Mouse (Mus musculus) spleen, postnatal 14 days (tissue): ENCODE measurements around the gene Prr5l.

Experiments
- DNase-seq, 2 experiments: peaks; one replicate each; pipeline ENCODE4 v3.0.0; 2021 to 2022; ENCODE audit warnings: low spot score in 2 of 2

The Prr5l gene

DNA sequence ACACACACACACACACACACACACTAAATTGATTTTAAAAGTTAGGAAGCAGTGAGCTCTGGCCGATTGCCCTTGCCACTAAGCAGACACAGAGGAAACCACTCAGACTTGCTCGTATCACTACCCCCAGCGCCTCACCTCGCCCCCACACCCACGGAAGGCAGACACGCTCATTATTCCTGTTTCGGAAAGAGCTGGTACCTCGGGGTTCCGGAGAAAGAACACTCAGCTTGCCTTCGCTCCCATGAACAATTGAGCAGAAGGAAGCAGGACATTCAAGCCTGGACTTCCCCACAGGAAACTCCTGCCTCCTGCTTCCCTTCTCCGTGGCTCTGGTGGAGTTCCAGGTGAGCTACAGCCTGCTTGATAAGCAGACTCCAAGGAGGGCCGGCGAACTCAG is 60.0 kb downstream of the Prr5l start:
- peak in 1 of 2 experiments; percentile 4 for DNase-seq

DNA sequence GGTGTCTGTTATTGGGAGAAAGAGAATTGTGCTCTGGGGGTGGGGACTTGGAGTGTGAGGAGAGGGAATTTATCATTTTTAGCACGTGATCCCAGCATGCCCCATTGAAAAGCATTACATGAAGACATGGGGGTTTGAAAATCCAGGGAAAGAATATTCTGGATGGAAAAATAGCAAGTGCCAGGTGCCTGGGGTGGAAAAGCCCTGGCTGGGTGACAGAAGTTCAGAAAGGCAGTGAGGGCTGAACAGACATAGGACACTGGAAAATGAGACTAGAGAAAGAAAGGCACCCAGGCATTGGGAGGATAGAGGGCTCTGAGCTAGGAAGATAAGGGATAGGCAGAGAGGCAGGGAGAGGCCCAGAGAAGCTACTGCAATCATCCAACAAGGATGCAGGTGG is 62.0 kb downstream of the Prr5l start:
- no peak for DNase-seq

DNA sequence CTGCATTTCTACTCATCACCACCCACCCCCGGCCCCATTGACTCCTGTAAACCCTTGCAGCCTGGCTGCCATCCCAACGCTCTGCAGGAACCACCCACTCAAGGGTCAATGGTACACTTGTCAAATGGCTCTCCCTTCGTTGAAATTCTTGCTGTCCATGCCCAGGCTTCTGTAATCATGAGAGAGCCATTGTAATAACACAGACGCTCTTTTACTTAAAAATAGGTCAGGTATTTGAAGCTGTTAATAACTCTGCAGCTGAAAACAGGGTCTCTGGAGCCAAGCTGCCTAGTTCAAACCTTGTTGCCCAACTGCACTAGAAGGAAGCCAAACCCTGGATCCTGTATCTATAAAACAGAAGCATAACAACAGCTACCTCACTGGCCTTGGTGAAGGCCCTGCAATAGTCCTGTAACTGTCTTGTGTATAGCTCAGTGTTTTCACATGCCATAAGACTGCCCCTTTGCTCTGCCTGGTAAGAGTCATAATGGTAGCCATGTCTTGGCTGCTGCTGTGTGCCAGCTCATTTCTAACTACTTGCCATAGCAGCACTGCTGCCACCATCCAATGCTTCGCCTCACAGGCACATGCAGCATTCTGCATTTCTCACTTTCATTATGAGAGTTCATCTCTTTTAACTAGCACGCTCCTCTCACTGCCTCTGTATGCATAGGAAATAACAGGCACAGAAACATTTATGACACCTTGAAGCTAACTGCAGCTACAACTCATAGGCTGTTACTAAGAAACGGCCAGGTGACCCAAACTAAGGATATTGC is 63.7 kb downstream of the Prr5l start:
- no peak for DNase-seq

- DNase-seq = no peak
Observed at GRCm38 (mm10) chr2:101816646-101817308, 66.0 kb downstream of the Prr5l start.

DNA sequence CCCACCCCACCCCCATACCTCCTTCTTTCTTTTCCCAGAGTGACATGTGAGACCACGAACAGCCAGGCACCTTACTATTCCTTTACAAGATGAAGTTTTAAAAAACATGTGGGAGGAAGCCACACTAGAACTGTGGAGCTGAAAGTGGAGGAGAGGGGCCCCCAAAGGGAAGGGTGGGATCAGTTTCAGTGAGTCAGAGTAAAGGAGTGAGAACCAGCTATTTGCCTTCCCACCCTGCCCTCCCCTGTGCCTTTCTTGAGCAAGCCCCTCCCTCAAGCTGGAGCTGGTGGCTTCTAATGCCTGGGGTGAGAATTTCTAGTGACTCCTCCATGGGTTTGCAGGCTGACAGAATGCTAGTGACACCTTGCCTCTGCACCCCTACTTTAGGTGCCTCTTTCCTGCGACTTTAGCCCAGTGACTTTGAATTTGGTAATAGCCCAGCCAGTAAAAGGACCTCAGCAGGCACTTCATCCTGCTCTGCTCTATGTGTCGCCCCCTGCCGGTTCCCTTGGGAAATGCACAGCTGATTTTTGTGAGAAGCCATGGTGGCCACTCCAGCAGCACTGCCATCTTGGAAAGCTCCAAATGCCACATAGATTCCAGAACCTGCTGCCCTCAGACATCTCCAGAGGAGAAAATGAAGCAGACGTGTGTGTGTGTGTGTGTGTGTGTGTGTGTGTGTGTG is 67.4 kb downstream of the Prr5l start:
- peak in 1 of 2 experiments; percentile 48 for DNase-seq

DNA sequence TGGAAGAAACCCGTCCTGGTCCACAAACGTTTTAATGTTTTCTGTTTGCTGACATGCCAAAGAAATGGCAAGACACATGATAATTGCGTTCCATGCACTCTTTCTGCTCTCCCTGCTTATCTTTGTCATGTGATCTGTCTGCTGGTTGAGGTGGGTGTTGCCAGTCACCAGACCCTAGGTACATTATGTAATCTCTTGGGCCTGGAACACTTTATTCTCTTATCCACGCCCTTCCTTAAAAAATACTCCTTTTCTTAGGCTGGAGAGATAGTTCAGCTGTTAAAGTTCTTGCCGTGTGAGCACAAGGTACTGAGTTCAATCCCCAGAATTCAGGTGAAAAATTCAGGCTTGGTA is 68.6 kb downstream of the Prr5l start:
- no peak for DNase-seq

- DNase-seq = no peak
Observed at GRCm38 (mm10) chr2:101813581-101814271, 69.1 kb downstream of the Prr5l start.

DNA sequence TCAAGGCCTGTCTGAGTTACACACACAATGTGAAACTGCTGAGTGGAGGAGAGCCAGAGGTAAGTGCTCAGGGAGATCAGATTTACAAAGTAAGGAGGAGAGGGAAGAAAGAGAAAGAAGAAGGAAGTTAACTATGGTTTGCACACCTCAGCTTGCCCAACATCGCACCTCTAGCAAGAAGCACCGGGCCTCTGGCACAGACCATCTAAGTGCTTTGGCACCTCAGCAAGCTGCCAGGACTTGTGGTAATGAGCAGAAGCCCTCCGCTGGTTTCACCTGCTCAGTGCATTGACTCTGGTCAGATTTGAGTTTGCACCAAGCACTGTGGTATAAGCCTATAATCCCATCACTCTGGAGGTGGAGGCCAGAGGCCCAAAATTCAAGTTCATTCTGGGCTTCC is 70.9 kb downstream of the Prr5l start:
- no peak for DNase-seq

DNA sequence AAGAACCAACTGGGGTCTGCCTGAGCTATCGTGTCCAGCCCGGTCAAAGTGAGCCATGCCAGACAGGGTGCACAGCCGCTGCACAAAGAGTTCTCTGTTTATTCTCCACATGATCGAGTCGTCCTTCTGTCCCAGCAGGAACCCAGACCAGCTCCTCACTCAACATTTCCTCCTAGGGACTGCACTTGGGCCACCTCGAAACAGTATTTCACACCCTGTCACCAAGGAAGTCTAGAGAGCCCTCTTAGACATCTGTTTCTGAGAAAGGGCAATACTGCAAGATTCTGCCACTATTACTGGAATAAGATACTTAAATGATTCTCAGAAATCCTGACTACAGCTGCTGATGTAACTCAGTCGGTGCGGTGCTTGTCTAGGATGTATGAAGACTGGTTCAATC is 72.1 kb downstream of the Prr5l start:
- no peak for DNase-seq

DNA sequence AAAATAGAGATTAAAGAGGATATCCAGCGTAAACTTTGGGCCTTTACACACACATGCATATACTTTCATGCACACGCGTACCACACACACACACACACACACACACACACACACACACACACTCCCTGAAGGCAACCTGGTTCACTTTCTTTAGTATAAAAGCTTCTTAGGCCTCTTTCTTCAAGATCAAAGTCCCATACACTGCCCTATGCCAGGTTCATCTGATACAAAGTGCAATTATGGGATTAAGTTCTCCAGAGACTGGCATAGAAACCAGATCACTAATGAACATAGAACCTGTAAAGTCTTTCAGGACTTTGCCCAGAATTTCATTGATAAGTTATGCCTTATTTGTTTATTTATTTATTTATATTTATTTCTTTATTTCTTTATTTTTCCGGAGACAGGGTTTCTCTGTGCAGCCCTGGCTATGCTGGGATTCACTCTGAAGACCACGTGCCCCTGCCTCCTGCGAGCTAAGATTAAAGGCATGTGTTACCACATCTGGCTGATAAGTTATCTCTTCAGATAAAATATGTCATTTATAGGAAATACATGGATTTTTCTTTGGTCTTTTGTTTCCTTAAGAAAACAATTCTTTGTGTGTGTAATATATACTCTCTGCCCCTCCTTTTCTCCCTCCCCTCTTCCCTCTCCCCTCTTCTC is 73.1 kb downstream of the Prr5l start:
- no peak for DNase-seq

DNA sequence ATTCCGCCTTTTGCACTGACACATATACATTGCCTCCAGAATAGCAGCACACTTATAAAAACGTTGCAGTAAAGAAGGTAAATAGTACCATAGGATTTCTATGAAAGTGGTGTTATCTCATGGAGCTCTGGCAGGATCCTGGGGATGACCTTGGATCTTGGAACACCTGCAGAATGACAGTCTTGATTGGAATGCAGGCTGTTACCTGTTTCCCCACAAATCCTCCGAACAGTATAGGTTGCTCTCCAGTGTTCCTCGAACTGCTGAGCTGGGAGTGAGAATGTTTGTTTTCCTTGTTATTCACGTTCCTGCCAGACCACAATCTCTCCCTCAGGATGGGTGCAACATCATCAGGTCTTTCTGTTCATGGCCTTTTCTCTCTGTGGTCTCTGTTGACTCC is 75.1 kb downstream of the Prr5l start:
- DNase-seq = no peak

DNA sequence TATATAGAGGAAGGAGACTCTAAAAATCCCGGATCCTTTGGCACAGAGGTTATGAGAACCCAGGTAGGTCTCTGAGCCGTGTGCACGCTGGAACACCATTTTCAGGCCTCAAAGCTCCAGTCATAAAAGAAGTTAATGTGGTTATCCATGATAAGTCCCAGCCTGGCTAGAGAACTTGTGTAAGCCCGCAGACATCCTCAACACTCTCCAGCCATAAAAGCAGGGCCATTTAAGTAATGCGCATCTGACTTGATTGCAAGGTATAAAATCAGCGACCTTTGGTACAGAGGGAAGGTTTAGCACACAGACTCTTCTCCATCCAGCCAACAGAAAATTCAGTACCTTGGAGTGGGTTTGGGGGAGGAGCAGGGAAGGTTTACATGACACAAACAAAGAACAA is 80.6 kb downstream of the Prr5l start:
- no peak for DNase-seq

DNA sequence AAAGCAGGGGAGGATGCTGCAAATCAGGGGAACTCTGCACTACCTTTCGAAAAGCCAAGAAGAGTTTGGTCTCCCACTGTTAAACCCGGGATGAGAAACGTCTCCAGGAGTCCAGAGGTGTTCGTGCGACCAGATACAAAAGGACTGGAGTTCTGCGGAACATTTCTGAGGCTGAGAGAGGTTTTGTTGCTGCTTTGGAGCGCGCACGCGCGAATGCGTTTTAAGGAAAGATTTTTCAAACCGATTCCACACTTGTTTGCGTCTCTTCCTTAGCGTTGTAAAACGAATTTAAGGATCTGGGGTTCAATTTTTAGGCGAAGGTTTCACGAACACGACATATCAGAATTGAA is 85.0 kb downstream of the Prr5l start:
- no peak for DNase-seq

DNA sequence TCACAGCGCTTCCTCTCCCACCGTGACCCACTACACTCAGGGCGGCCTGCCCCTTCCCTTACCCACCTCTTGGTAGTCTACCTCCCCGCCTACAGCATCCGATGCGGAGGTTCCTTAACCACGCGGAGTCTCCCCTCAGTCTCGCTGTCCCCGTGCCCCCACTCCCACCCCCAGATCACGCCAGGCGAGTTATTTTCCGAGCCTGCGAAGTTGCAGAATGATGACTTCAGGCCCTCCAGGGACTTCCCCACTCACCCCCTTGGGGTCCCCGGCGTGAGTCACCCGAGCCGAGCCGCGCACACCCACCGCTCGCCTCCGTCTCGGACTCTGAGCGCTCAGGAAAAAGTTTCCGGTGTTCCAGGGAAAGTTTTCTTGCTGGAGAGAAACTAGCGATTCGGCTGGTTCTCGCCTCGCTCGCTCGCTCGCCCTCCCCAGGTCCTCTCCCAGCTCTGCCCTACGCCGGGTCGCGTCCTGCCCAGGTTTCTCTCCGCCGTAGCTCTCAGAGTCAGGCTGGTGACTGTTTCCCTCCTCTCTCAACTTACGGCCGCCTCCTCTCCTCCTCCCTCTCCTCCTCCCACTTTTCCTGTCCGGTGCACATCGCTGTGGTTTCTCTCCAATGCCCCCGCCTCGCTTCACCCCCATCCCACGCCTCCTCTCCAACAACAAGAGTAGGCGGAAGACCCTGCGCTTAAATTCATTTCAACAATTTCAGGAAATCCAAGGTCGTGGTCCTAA is 85.5 kb downstream of the Prr5l start:
- no peak for DNase-seq

DNA sequence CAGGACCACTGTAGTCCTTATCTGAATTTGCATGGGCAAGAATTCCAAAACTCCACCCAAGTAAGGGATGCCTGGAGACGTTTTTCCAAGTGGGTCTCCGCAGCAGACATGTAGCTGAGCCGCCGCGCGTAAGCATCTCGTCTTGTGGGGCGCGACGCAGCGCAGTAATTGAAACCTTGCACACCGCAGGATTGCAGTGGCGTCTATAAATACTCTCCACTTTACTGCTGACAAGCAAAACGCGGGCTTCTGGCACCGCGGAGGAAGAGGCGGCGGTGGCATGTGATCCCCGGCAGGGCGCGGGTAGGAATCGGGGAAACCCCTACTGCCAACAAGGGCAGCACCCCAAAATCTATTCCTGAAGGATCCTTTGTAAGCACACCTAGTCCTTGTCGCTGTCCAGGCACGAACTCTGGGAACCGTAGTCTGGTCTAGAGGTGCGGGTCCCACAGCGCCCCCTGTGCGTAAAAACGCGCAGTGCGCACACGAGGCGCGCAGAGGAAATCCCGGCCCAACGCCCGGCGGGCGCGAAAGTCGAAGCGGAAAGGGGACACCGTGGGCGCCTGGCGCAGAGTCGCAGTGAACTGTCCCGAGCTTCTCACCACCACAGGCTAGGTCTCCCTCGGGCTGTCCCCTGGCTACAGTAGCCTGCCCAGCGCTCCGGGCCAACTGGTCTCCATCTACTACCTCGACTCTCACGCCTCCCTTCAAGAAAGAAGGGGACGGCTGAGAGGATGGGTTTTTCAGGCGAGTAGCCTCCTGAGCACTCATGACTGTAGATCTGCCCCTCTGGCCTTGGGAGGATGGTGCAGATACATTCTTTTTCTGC is 86.3 kb downstream of the Prr5l start:
- DNase-seq = peak; percentile 33 to 47

- no peak for DNase-seq
Observed at GRCm38 (mm10) chr2:101792130-101792529, 90.7 kb downstream of the Prr5l start.

DNA sequence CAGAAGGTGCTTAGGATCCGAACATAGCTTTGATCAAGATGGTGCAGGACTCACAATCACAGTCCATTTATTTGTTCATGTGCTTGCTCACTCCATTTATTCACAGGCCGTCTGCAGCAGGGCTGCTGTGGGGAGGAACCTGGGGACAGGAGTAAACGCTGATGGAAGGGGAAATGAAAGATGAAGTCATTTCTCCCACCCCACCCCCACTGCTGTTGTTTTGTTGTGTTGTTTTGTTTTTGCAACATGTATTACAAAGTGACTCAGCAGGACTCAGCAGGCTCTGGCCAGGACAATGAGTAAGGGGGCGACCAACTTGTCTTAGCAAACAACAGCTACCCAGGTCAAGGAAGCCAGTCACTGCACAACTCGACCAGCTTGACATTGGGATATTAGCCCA is 99.6 kb downstream of the Prr5l start:
- no peak for DNase-seq

GRCm38 (mm10) chr2:101781357-101781777 is 101.5 kb downstream of the Prr5l start:
- no peak for DNase-seq

- DNase-seq = no peak
Observed at GRCm38 (mm10) chr2:101778080-101778479, 104.7 kb downstream of the Prr5l start.

DNA sequence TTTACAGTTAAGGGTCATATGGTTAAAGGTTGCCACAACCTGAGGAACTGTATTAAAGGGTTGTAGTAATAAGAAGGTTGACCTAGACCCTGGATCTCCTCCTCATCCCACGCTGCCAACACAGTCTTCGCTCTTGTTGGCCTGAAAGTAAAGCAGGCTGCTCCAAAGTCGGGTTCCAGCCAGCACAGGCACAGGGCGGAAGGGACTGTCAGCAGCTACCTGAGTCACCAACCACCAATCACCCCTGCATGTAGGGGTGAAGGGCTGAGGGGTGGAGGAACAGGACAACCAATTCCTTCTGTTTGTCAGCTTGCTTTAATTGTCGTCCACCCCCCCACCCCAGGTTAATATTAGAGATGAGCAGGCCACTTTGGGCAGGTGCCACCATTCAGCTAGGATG is 119.3 kb downstream of the Prr5l start:
- no peak for DNase-seq
